Mouse (Mus musculus) heart, postnatal 0 days (tissue): ENCODE results near the gene Dnm1.

Experiments
- CTCF ChIP-seq: IDR thresholded peaks from 2 replicates; pipeline ENCODE4 v1.5.1; 2016; ENCODE audit warnings: antibody characterized with exemption, control low read depth, low read depth
- EP300 ChIP-seq: IDR thresholded peaks from 2 replicates; pipeline ENCODE4 v1.6.1; 2016; ENCODE audit warnings: antibody characterized with exemption, low read depth

- TF ChIP-seq EP300 (no peak), CTCF (no peak; the same call in 1 of the 2 replicates)
These were observed 93.3 kb downstream of the Dnm1 start, which contains the start of gene Uck1 for GRCm38 (mm10) chr2:32259657-32260417.
